ENCODE assay signal across 8 mouse cellular contexts in genomic region chr6:116980349-116980995, GRCm38 (mm10).
DNase-seq lines count a peak whose midpoint lies in the region; ATAC-seq lines count a peak whose summit lies in the region.

No protein-coding gene starts in this region.

- no peak overlapping the region for H3K27ac ChIP-seq in midbrain, embryonic 12.5 days (replicated peaks)

- H3K4me3 ChIP-seq in midbrain, embryonic 12.5 days = no peak overlapping the region

- no peak overlapping the region for H3K9ac ChIP-seq in midbrain, embryonic 12.5 days (replicated peaks)

- no peaks in the 10 kb centered on the region for H3K9me3 ChIP-seq in midbrain, embryonic 12.5 days

- H3K4me2 ChIP-seq in midbrain, embryonic 12.5 days (replicated peaks) = peak overlapping the region; percentile 11

- no peak for ATAC-seq in midbrain, embryonic 12.5 days (ENCODE audit: low FRiP score, low read depth)

- no peaks in the 10 kb centered on the region for H3K36me3 ChIP-seq in midbrain, embryonic 12.5 days

- WGBS in midbrain, embryonic 12.5 days = 11% methylated on average over 10 of the region's 10 CpGs

- no peaks in the 10 kb centered on the region for H3K27me3 ChIP-seq in midbrain, embryonic 12.5 days

- peak; percentile 39 for DNase-seq in adrenal gland, postnatal 14 days
- DNase-seq in adrenal gland, adult 18-20 months (ENCODE audit: low spot score in 2 of 2) = no peak
- peak; percentile 8 for DNase-seq in thymus, postnatal 4 days
- DNase-seq in thymus, postnatal 10 days (ENCODE audit: low spot score in 2 of 2) = no peak
- DNase-seq in heart, postnatal 4 days = peak; percentile 49
- DNase-seq in layer of hippocampus, adult 9-11 months = no peak
- DNase-seq in thymus, postnatal 36 days = no peak

- H3K4me1 ChIP-seq in midbrain, embryonic 12.5 days = peaks cover 6% of the 10 kb centered on the region; the same call in 1 of the 2 replicates

Comparison
In these comparisons a context has a peak if more than half of its experiments do, and no peak if none do; other contexts are left out.
1. DNase-seq: peak in adrenal gland, postnatal 14 days (single experiment), thymus, postnatal 4 days (single experiment) and heart, postnatal 4 days (single experiment); none in adrenal gland, adult 18-20 months (0 of 2), thymus, postnatal 10 days (0 of 2), layer of hippocampus, adult 9-11 months (single experiment) and thymus, postnatal 36 days (0 of 2).